Comparison of ENCODE assay signal across 8 mouse cellular contexts in the genomic region with DNA sequence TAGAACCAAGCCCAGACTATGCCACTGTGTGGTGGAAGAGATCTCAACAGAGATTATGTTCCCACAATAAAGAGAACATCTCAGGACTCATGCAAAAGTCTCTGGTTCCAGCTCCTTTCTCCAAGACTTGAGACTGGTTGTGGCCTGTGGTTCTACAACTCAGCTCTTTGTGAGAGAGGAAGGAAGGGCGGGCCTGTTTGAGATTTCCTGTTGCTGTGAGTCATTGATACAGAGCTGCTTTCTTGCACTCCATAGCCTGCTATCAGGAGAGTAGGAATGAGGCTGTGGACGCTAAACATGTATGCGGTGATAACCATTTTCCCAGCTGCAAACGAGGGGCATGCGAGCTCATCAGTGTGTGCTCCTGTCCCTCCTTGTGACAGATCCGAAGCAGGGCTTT. TPM values are rescaled to one million over a fixed set of nuclear protein-coding genes. Genes with fewer than 3 reads are reported as not detected.
DNase-seq lines count a peak whose midpoint lies in the region; ATAC-seq lines count a peak whose summit lies in the region.

No protein-coding gene starts in this region.

- no peak overlapping the region for H3K27ac ChIP-seq in kidney, embryonic 15.5 days
- H3K27ac ChIP-seq in heart, embryonic 11.5 days (ENCODE audit: low read depth, low read length): peak overlapping the region; percentile 54
- no peak overlapping the region for H3K27ac ChIP-seq in liver, embryonic 16.5 days (ENCODE audit: low read length)
- no peak overlapping the region for H3K27ac ChIP-seq in stomach, embryonic 15.5 days

- DNase-seq in kidney, adult 8-10 months: peak; percentile 0 to 1
- no peak for DNase-seq in frontal cortex, postnatal 10 days (ENCODE audit: low spot score in 2 of 2)
- DNase-seq in ovary, adult 18-20 months (ENCODE audit: low spot score): no peak
- DNase-seq in right cerebral cortex, adult 2 months (ENCODE audit: low spot score in 2 of 2): no peak

- H3K9me3 ChIP-seq in kidney, embryonic 15.5 days (replicated peaks): no peaks in the 10 kb centered on the region
- H3K9me3 ChIP-seq in heart, embryonic 11.5 days (replicated peaks; ENCODE audit: control insufficient read depth, low read length): no peaks in the 10 kb centered on the region
- no peaks in the 10 kb centered on the region for H3K9me3 ChIP-seq in liver, embryonic 16.5 days (replicated peaks; ENCODE audit: control insufficient read depth, low read length)
- H3K9me3 ChIP-seq in stomach, embryonic 15.5 days: no peaks in the 10 kb centered on the region

- 83% methylated on average over 6 of the region's 6 CpGs for WGBS in kidney, embryonic 15.5 days
- WGBS in heart, embryonic 11.5 days (ENCODE audit: insufficient replicate concordance): 50% methylated on average over 6 of the region's 6 CpGs
- WGBS in liver, embryonic 16.5 days (ENCODE audit: insufficient replicate concordance): 9% methylated on average over 6 of the region's 6 CpGs
- WGBS in stomach, embryonic 15.5 days: 71% methylated on average over 6 of the region's 6 CpGs

- H3K9ac ChIP-seq in kidney, embryonic 15.5 days: no peak overlapping the region
- H3K9ac ChIP-seq in heart, embryonic 11.5 days (ENCODE audit: low read depth, low read length): no peak overlapping the region
- no peak overlapping the region for H3K9ac ChIP-seq in liver, embryonic 16.5 days (ENCODE audit: low read depth, low read length)
- H3K9ac ChIP-seq in stomach, embryonic 15.5 days: no peak overlapping the region

- no peak overlapping the region for H3K4me2 ChIP-seq in kidney, embryonic 15.5 days
- no peak overlapping the region for H3K4me2 ChIP-seq in heart, embryonic 11.5 days
- H3K4me2 ChIP-seq in liver, embryonic 16.5 days (ENCODE audit: low read depth, low read length): no peak overlapping the region
- H3K4me2 ChIP-seq in stomach, embryonic 15.5 days: no peak overlapping the region

- no peak overlapping the region for H3K4me3 ChIP-seq in kidney, embryonic 15.5 days (replicated peaks)
- H3K4me3 ChIP-seq in heart, embryonic 11.5 days (ENCODE audit: low read depth, low read length): no peak overlapping the region
- H3K4me3 ChIP-seq in liver, embryonic 16.5 days (ENCODE audit: low read depth, low read length): no peak overlapping the region
- no peak overlapping the region for H3K4me3 ChIP-seq in stomach, embryonic 15.5 days (replicated peaks)

- no peaks in the 10 kb centered on the region for H3K36me3 ChIP-seq in kidney, embryonic 15.5 days
- no peaks in the 10 kb centered on the region for H3K36me3 ChIP-seq in heart, embryonic 11.5 days (ENCODE audit: control insufficient read depth, insufficient read depth, low read length)
- H3K36me3 ChIP-seq in liver, embryonic 16.5 days (ENCODE audit: control insufficient read depth, insufficient read depth): no peaks in the 10 kb centered on the region
- H3K36me3 ChIP-seq in stomach, embryonic 15.5 days: no peaks in the 10 kb centered on the region

- no peaks in the 10 kb centered on the region for H3K4me1 ChIP-seq in kidney, embryonic 15.5 days
- no peaks in the 10 kb centered on the region for H3K4me1 ChIP-seq in heart, embryonic 11.5 days (ENCODE audit: control insufficient read depth, insufficient read depth, low read length)
- H3K4me1 ChIP-seq in liver, embryonic 16.5 days (ENCODE audit: control insufficient read depth, low read depth, low read length): no peaks in the 10 kb centered on the region
- H3K4me1 ChIP-seq in stomach, embryonic 15.5 days: no peaks in the 10 kb centered on the region

- no peak for ATAC-seq in kidney, embryonic 15.5 days (replicated peaks; ENCODE audit: low FRiP score)
- ATAC-seq in heart, embryonic 11.5 days (replicated peaks; ENCODE audit: insufficient number of reproducible peaks, low FRiP score, low TSS enrichment): no peak; the same call in 1 of the 2 replicates
- ATAC-seq in liver, embryonic 16.5 days (ENCODE audit: low read depth): peak; percentile 56
- peak; percentile 60; the same call in 1 of the 2 replicates for ATAC-seq in stomach, embryonic 15.5 days (ENCODE audit: insufficient read depth, low FRiP score, low read depth)

- no peaks in the 10 kb centered on the region for H3K27me3 ChIP-seq in kidney, embryonic 15.5 days
- H3K27me3 ChIP-seq in heart, embryonic 11.5 days (ENCODE audit: control insufficient read depth, insufficient read depth, low read length): no peaks in the 10 kb centered on the region
- H3K27me3 ChIP-seq in liver, embryonic 16.5 days (ENCODE audit: control insufficient read depth, insufficient read depth, low read depth, low read length): no peaks in the 10 kb centered on the region
- H3K27me3 ChIP-seq in stomach, embryonic 15.5 days (replicated peaks): no peaks in the 10 kb centered on the region

RNA-seq across cellular contexts. Expression of a gene that starts 43.9 kb away (rescaled TPM):
- not detected in 2 replicates for polyA plus RNA-seq in kidney, embryonic 15.5 days (2015; fragmentation: Nextera tagmentation; extraction: Ambion mirVana)
- polyA plus RNA-seq in heart, embryonic 11.5 days (2014; fragmentation: Nextera tagmentation; extraction: Ambion mirVana): not detected in 2 replicates
- not detected in 2 replicates for polyA plus RNA-seq in liver, embryonic 16.5 days (2015; fragmentation: Nextera tagmentation; extraction: Ambion mirVana)
- polyA plus RNA-seq in stomach, embryonic 15.5 days (2015; fragmentation: Nextera tagmentation; extraction: Ambion mirVana): not detected in 2 replicates

RNA-seq across cellular contexts. Expression of a gene that starts 48.2 kb away (rescaled TPM):
- polyA plus RNA-seq in kidney, embryonic 15.5 days (2015; fragmentation: Nextera tagmentation; extraction: Ambion mirVana): 7.3 and 7.4 TPM in 2 replicates
- polyA plus RNA-seq in heart, embryonic 11.5 days (2014; fragmentation: Nextera tagmentation; extraction: Ambion mirVana): 7.4 and 7.5 TPM in 2 replicates
- polyA plus RNA-seq in liver, embryonic 16.5 days (2015; fragmentation: Nextera tagmentation; extraction: Ambion mirVana): 1.9 and 2.0 TPM in 2 replicates
- 9.4 and 9.8 TPM in 2 replicates for polyA plus RNA-seq in stomach, embryonic 15.5 days (2015; fragmentation: Nextera tagmentation; extraction: Ambion mirVana)

Comparison
In these comparisons a context has a peak if more than half of its experiments do, and no peak if none do; other contexts are left out.
1. DNase-seq: peak in kidney, adult 8-10 months (2 of 2); none in frontal cortex, postnatal 10 days (0 of 2), ovary, adult 18-20 months (single experiment) and right cerebral cortex, adult 2 months (0 of 2).
2. ATAC-seq: peak in liver, embryonic 16.5 days (single experiment) and stomach, embryonic 15.5 days (single experiment); none in kidney, embryonic 15.5 days (single experiment) and heart, embryonic 11.5 days (single experiment).